Mouse (Mus musculus): ENCODE measurements around the gene H2-Ob.
A peak's percentile ranks its signal among the peaks of the same experiment; 100 is the strongest.

The H2-Ob gene

GRCm38 (mm10) chr17:34238706-34239105, at the start of gene H2-Ob:
H2-Ob (plus strand) TSS chr17:34238903.
- DNase-seq, result no peak

- no peak for DNase-seq
Observed at GRCm38 (mm10) chr17:34188986-34189385, 49.7 kb upstream of the H2-Ob start.

- DNase-seq, result no peak
Observed at GRCm38 (mm10) chr17:34192852-34193251, 45.9 kb upstream of the H2-Ob start.

GRCm38 (mm10) chr17:34193468-34193867, 45.2 kb upstream of the H2-Ob start:
- no peak for DNase-seq

- DNase-seq, result no peak
Observed at GRCm38 (mm10) chr17:34194723-34195122, 44.0 kb upstream of the H2-Ob start.

GRCm38 (mm10) chr17:34196491-34196890, 42.2 kb upstream of the H2-Ob start:
- no peak for DNase-seq

GRCm38 (mm10) chr17:34196941-34197894, 41.5 kb upstream of the H2-Ob start, which contains the start of gene Psmb8:
Psmb8 (plus strand) TSS chr17:34197721.
- peak; percentile 92 for DNase-seq

- DNase-seq, result peak; percentile 63
Observed at GRCm38 (mm10) chr17:34197904-34198520, 40.7 kb upstream of the H2-Ob start.

GRCm38 (mm10) chr17:34198521-34198912, 40.2 kb upstream of the H2-Ob start:
- DNase-seq, result no peak

GRCm38 (mm10) chr17:34199050-34199619, 39.6 kb upstream of the H2-Ob start:
- no peak for DNase-seq

GRCm38 (mm10) chr17:34200047-34200446, 38.7 kb upstream of the H2-Ob start:
- DNase-seq, result no peak

GRCm38 (mm10) chr17:34200772-34201505, 37.8 kb upstream of the H2-Ob start:
- no peak for DNase-seq

GRCm38 (mm10) chr17:34201506-34202055, 37.1 kb upstream of the H2-Ob start:
- no peak for DNase-seq

- DNase-seq, result no peak
Observed at GRCm38 (mm10) chr17:34202760-34203442, 35.8 kb upstream of the H2-Ob start.

GRCm38 (mm10) chr17:34203444-34203843, 35.3 kb upstream of the H2-Ob start, which contains the start of gene Tap2:
Tap2 (plus strand) TSS chr17:34203527.
- no peak for DNase-seq

- peak; percentile 92 for DNase-seq
Observed at GRCm38 (mm10) chr17:34204303-34205010, 34.2 kb upstream of the H2-Ob start.

- DNase-seq, result peak; percentile 35
Observed at GRCm38 (mm10) chr17:34205021-34205745, 33.5 kb upstream of the H2-Ob start.

- DNase-seq, result peak; percentile 39
Observed at GRCm38 (mm10) chr17:34205746-34206176, 32.9 kb upstream of the H2-Ob start.

GRCm38 (mm10) chr17:34206731-34207130, 32.0 kb upstream of the H2-Ob start:
- no peak for DNase-seq

- DNase-seq, result no peak
Observed at GRCm38 (mm10) chr17:34207456-34207855, 31.2 kb upstream of the H2-Ob start.

All from kidney, adult 18-20 months (tissue).